Mouse (Mus musculus): Measurements from ENCODE around the gene Cldn22.

DNA sequence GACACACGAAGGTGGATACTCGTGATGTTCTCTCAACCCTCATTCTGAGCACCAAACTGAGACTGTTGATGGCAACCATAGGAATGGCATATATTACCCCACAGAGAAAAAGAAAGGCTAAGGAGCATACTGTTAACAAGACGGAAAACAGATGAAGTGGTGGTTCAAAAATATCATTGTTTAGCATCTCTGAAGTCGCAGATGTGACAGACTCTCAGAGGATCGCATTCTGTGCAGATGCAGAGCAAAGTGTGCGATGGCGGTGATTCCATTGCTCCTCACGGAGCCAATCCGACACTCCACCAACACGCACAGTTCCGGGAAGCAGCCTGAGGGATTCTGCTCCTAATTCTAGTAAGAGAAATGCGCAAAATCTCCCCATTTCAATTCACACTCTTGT lies 35.0 kb downstream of the Cldn22 start:
- no peak for TF ChIP-seq CTCF (IDR thresholded peaks at IDR 0.05; ENCODE audit: borderline replicate concordance, control insufficient read depth, extremely low read depth, insufficient read depth, low read length, poor library complexity)
- no peak for TF ChIP-seq POLR2A (IDR thresholded peaks at IDR 0.05; ENCODE audit: control insufficient read depth, extremely low read depth, insufficient read depth, low read length, poor library complexity)

Measured in thymus, adult 2 months (tissue).